Mouse (Mus musculus): ENCODE results near the gene Gpatch2. TPM values are rescaled to one million over a fixed set of nuclear protein-coding genes. Genes with fewer than 3 reads are reported as not detected.

The Gpatch2 gene
- polyA plus RNA-seq, 1 experiment from 2014 or later = 20.6 TPM

GRCm38 (mm10) chr1:187267601-187268000 lies 52.3 kb downstream of the Gpatch2 start:
- Histone ChIP-seq H3K4me3 (ENCODE audit: low read depth, low read length) (no peak overlapping the region), H3K4me1 (ENCODE audit: control insufficient read depth, insufficient read depth, low read length) (no peaks in the 10 kb centered on the region), H3K9ac (replicated peaks; ENCODE audit: low read length) (no peak overlapping the region), H3K9me3 (replicated peaks; ENCODE audit: control insufficient read depth, low read length) (no peaks in the 10 kb centered on the region), H3K27ac (replicated peaks; ENCODE audit: low read depth, low read length) (no peak overlapping the region), H3K4me2 (ENCODE audit: low read depth, low read length) (no peak overlapping the region), H3K36me3 (replicated peaks; ENCODE audit: control insufficient read depth, insufficient read depth, low read depth, low read length) (no peaks in the 10 kb centered on the region), H3K27me3 (ENCODE audit: control insufficient read depth, insufficient read depth, low read length) (no peaks in the 10 kb centered on the region)
- no peak for DNase-seq (ENCODE audit: low spot score)
- no peak for ATAC-seq (replicated peaks; ENCODE audit: insufficient number of reproducible peaks, low FRiP score, low TSS enrichment, low read depth)
- 83% methylated on average over 4 of the region's 4 CpGs for WGBS

GRCm38 (mm10) chr1:187270318-187271247 lies 55.3 kb downstream of the Gpatch2 start:
- Histone ChIP-seq H3K4me2 (ENCODE audit: low read depth, low read length) (no peak overlapping the region), H3K4me1 (ENCODE audit: control insufficient read depth, insufficient read depth, low read length) (no peaks in the 10 kb centered on the region), H3K4me3 (ENCODE audit: low read depth, low read length) (no peak overlapping the region), H3K27ac (replicated peaks; ENCODE audit: low read depth, low read length) (no peak overlapping the region), H3K9me3 (replicated peaks; ENCODE audit: control insufficient read depth, low read length) (no peaks in the 10 kb centered on the region), H3K36me3 (replicated peaks; ENCODE audit: control insufficient read depth, insufficient read depth, low read depth, low read length) (no peaks in the 10 kb centered on the region), H3K9ac (replicated peaks; ENCODE audit: low read length) (no peak overlapping the region), H3K27me3 (ENCODE audit: control insufficient read depth, insufficient read depth, low read length) (no peaks in the 10 kb centered on the region)
- no peak for DNase-seq (ENCODE audit: low spot score)
- ATAC-seq (replicated peaks; ENCODE audit: insufficient number of reproducible peaks, low FRiP score, low TSS enrichment, low read depth) = no peak
- WGBS = 84% methylated on average over 10 of the region's 10 CpGs

- H3K4me1 ChIP-seq (ENCODE audit: control insufficient read depth, insufficient read depth, low read length) = no peaks in the 10 kb centered on the region
- DNase-seq (ENCODE audit: low spot score) = no peak
- no peak overlapping the region for H3K4me3 ChIP-seq (ENCODE audit: low read depth, low read length)
- no peaks in the 10 kb centered on the region for H3K9me3 ChIP-seq (replicated peaks; ENCODE audit: control insufficient read depth, low read length)
- 67% methylated on average over 9 of the region's 9 CpGs for WGBS
- no peaks in the 10 kb centered on the region for H3K36me3 ChIP-seq (replicated peaks; ENCODE audit: control insufficient read depth, insufficient read depth, low read depth, low read length)
- no peak for ATAC-seq (replicated peaks; ENCODE audit: insufficient number of reproducible peaks, low FRiP score, low TSS enrichment, low read depth)
- H3K9ac ChIP-seq (replicated peaks; ENCODE audit: low read length) = no peak overlapping the region
- H3K4me2 ChIP-seq (ENCODE audit: low read depth, low read length) = no peak overlapping the region
- H3K27ac ChIP-seq (replicated peaks; ENCODE audit: low read depth, low read length) = no peak overlapping the region
- H3K27me3 ChIP-seq (ENCODE audit: control insufficient read depth, insufficient read depth, low read length) = no peaks in the 10 kb centered on the region
These were observed 62.0 kb downstream of the Gpatch2 start for GRCm38 (mm10) chr1:187277324-187277723.

- H3K27me3 ChIP-seq (ENCODE audit: control insufficient read depth, insufficient read depth, low read length) = no peaks in the 10 kb centered on the region
- no peaks in the 10 kb centered on the region for H3K9me3 ChIP-seq (replicated peaks; ENCODE audit: control insufficient read depth, low read length)
- no peak overlapping the region for H3K9ac ChIP-seq (replicated peaks; ENCODE audit: low read length)
- DNase-seq (ENCODE audit: low spot score) = no peak
- no peaks in the 10 kb centered on the region for H3K4me1 ChIP-seq (ENCODE audit: control insufficient read depth, insufficient read depth, low read length)
- H3K4me3 ChIP-seq (ENCODE audit: low read depth, low read length) = no peak overlapping the region
- ATAC-seq (replicated peaks; ENCODE audit: insufficient number of reproducible peaks, low FRiP score, low TSS enrichment, low read depth) = no peak
- no peak overlapping the region for H3K27ac ChIP-seq (replicated peaks; ENCODE audit: low read depth, low read length)
- H3K4me2 ChIP-seq (ENCODE audit: low read depth, low read length) = no peak overlapping the region
- H3K36me3 ChIP-seq (replicated peaks; ENCODE audit: control insufficient read depth, insufficient read depth, low read depth, low read length) = no peaks in the 10 kb centered on the region
- WGBS = 76% methylated on average over 5 of the region's 5 CpGs
These were observed 63.2 kb downstream of the Gpatch2 start for GRCm38 (mm10) chr1:187278472-187278871.

- Histone ChIP-seq H3K27me3 (ENCODE audit: control insufficient read depth, insufficient read depth, low read length) (no peaks in the 10 kb centered on the region), H3K9me3 (replicated peaks; ENCODE audit: control insufficient read depth, low read length) (no peaks in the 10 kb centered on the region), H3K4me2 (ENCODE audit: low read depth, low read length) (no peak overlapping the region), H3K4me3 (ENCODE audit: low read depth, low read length) (no peak overlapping the region), H3K4me1 (ENCODE audit: control insufficient read depth, insufficient read depth, low read length) (no peaks in the 10 kb centered on the region), H3K36me3 (replicated peaks; ENCODE audit: control insufficient read depth, insufficient read depth, low read depth, low read length) (no peaks in the 10 kb centered on the region), H3K27ac (replicated peaks; ENCODE audit: low read depth, low read length) (no peak overlapping the region), H3K9ac (replicated peaks; ENCODE audit: low read length) (no peak overlapping the region)
- ATAC-seq (replicated peaks; ENCODE audit: insufficient number of reproducible peaks, low FRiP score, low TSS enrichment, low read depth) = no peak
- DNase-seq (ENCODE audit: low spot score) = no peak
- WGBS = 88% methylated on average over 4 of the region's 4 CpGs
These were observed 64.5 kb downstream of the Gpatch2 start for GRCm38 (mm10) chr1:187279776-187280175.

DNA sequence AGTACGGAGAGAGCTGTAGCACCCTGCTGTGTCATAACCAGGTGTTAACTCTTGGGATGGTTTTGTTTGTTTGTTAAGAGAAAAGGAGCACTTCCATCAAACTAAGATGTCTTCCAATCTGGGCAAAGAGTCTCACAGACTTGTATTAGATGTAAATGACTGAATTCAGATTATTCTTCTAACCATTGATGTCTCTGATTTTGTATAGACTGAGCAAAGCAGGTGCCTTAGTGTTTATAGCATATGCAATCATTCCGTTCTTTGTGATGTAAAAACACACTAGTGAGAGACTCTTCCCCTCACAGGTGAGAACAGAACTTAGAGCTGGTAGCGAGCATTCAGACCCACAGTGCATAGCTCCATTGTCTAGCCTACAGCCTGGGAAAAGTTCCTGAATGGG lies 67.0 kb downstream of the Gpatch2 start:
- H3K9me3 ChIP-seq (replicated peaks; ENCODE audit: control insufficient read depth, low read length) = no peaks in the 10 kb centered on the region
- H3K27ac ChIP-seq (replicated peaks; ENCODE audit: low read depth, low read length) = no peak overlapping the region
- H3K36me3 ChIP-seq (replicated peaks; ENCODE audit: control insufficient read depth, insufficient read depth, low read depth, low read length) = no peaks in the 10 kb centered on the region
- WGBS = 83% methylated on average over 3 of the region's 3 CpGs
- no peak for DNase-seq (ENCODE audit: low spot score)
- no peaks in the 10 kb centered on the region for H3K4me1 ChIP-seq (ENCODE audit: control insufficient read depth, insufficient read depth, low read length)
- H3K4me3 ChIP-seq (ENCODE audit: low read depth, low read length) = no peak overlapping the region
- H3K9ac ChIP-seq (replicated peaks; ENCODE audit: low read length) = no peak overlapping the region
- no peak for ATAC-seq (replicated peaks; ENCODE audit: insufficient number of reproducible peaks, low FRiP score, low TSS enrichment, low read depth)
- H3K4me2 ChIP-seq (ENCODE audit: low read depth, low read length) = no peak overlapping the region
- no peaks in the 10 kb centered on the region for H3K27me3 ChIP-seq (ENCODE audit: control insufficient read depth, insufficient read depth, low read length)

GRCm38 (mm10) chr1:187282804-187283203 lies 67.5 kb downstream of the Gpatch2 start:
- H3K36me3 ChIP-seq (replicated peaks; ENCODE audit: control insufficient read depth, insufficient read depth, low read depth, low read length) = no peaks in the 10 kb centered on the region
- no peak overlapping the region for H3K4me3 ChIP-seq (ENCODE audit: low read depth, low read length)
- 91% methylated on average over 6 of the region's 6 CpGs for WGBS
- DNase-seq (ENCODE audit: low spot score) = no peak
- H3K4me2 ChIP-seq (ENCODE audit: low read depth, low read length) = no peak overlapping the region
- no peak overlapping the region for H3K9ac ChIP-seq (replicated peaks; ENCODE audit: low read length)
- no peak overlapping the region for H3K27ac ChIP-seq (replicated peaks; ENCODE audit: low read depth, low read length)
- no peaks in the 10 kb centered on the region for H3K27me3 ChIP-seq (ENCODE audit: control insufficient read depth, insufficient read depth, low read length)
- ATAC-seq (replicated peaks; ENCODE audit: insufficient number of reproducible peaks, low FRiP score, low TSS enrichment, low read depth) = no peak
- no peaks in the 10 kb centered on the region for H3K9me3 ChIP-seq (replicated peaks; ENCODE audit: control insufficient read depth, low read length)
- no peaks in the 10 kb centered on the region for H3K4me1 ChIP-seq (ENCODE audit: control insufficient read depth, insufficient read depth, low read length)

GRCm38 (mm10) chr1:187285735-187286134 lies 70.4 kb downstream of the Gpatch2 start:
- Histone ChIP-seq H3K27me3 (ENCODE audit: control insufficient read depth, insufficient read depth, low read length) (no peaks in the 10 kb centered on the region), H3K9me3 (replicated peaks; ENCODE audit: control insufficient read depth, low read length) (no peaks in the 10 kb centered on the region), H3K4me2 (ENCODE audit: low read depth, low read length) (no peak overlapping the region), H3K4me3 (ENCODE audit: low read depth, low read length) (no peak overlapping the region), H3K36me3 (replicated peaks; ENCODE audit: control insufficient read depth, insufficient read depth, low read depth, low read length) (no peaks in the 10 kb centered on the region), H3K4me1 (ENCODE audit: control insufficient read depth, insufficient read depth, low read length) (no peaks in the 10 kb centered on the region), H3K27ac (replicated peaks; ENCODE audit: low read depth, low read length) (no peak overlapping the region), H3K9ac (replicated peaks; ENCODE audit: low read length) (no peak overlapping the region)
- whole genome bisulfite sequencing = 84% methylated on average over 8 of the region's 8 CpGs
- DNase-seq (ENCODE audit: low spot score) = no peak
- no peak for ATAC-seq (replicated peaks; ENCODE audit: insufficient number of reproducible peaks, low FRiP score, low TSS enrichment, low read depth)

Data from embryonic facial prominence, embryonic 11.5 days (tissue).